ENCODE assay signal across 8 mouse cellular contexts in genomic region chr7:115366910-115367309, GRCm38 (mm10).
A peak's percentile ranks its signal among the peaks of the same experiment; 100 is the strongest.
DNase-seq lines count a peak whose midpoint lies in the region.

No protein-coding gene starts in this region.

- DNase-seq in ovary, adult 18-20 months (ENCODE audit: low spot score) = peak; percentile 11
- DNase-seq in ovary, postnatal 10 days (ENCODE audit: low spot score) = no peak
- DNase-seq in cerebellum, adult 9-10 months = peak; percentile 10
- peak; percentile 68 for DNase-seq in gastrocnemius, postnatal 14 days
- peak; percentile 52 for DNase-seq in kidney, postnatal 14 days
- DNase-seq in lung, postnatal 10 days = peak; percentile 68
- peak; percentile 36 to 69 for DNase-seq in spleen, postnatal 10 days (ENCODE audit: low spot score in 2 of 2)
- DNase-seq in T-cell, adult 2 months (ENCODE audit: low spot score) = no peak

- intact Hi-C loops in gastrocnemius, postnatal 14 days (cut with DNase I; ENCODE audit: low total_unique reads) = loop anchor here (5.0 kb wide), 1 partner anchor 670 kb away; the partner anchor contains the start of genes 1110004F10Rik and Sox6

Comparison
In these comparisons a context has a peak if more than half of its experiments do, and no peak if none do; other contexts are left out.
1. DNase-seq: peak in ovary, adult 18-20 months (single experiment), cerebellum, adult 9-10 months (single experiment), gastrocnemius, postnatal 14 days (single experiment), kidney, postnatal 14 days (single experiment), lung, postnatal 10 days (single experiment) and spleen, postnatal 10 days (2 of 2); none in ovary, postnatal 10 days (single experiment) and T-cell, adult 2 months (single experiment).